ENCODE assay signal across 9 mouse cellular contexts in genomic region chr10:39064732-39065131, GRCm38 (mm10).
DNase-seq lines count a peak whose midpoint lies in the region; ATAC-seq lines count a peak whose summit lies in the region.
"Had no signal": no experiment of that assay in that cellular context is flagged by ENCODE, and none has a peak within 500 bp of the region (broad histone marks: within the 10 kb centered on the region; RNA-seq: fewer than 3 reads in every experiment).

No protein-coding gene starts in this region.

- no peaks in the 10 kb centered on the region for H3K27me3 ChIP-seq in kidney, embryonic 14.5 days (ENCODE audit: control insufficient read depth, insufficient read depth, low read length)
- H3K27me3 ChIP-seq: neural tube, embryonic 12.5 days had no signal

- no peak overlapping the region for H3K9ac ChIP-seq in kidney, embryonic 14.5 days (ENCODE audit: low read depth, low read length)
- H3K9ac ChIP-seq: neural tube, embryonic 12.5 days had no signal

- peak; percentile 53 for DNase-seq in CD4-positive, CD25-positive, alpha-beta regulatory T cell, adult 2 months (ENCODE audit: low read depth, low spot score)
- DNase-seq in kidney, adult 9 months, result peak; percentile 12
- DNase-seq in MN1 (ENCODE audit: low spot score), result peak; percentile 64
- DNase-seq in kidney, postnatal 10 days, result peak; percentile 43
- DNase-seq in thymus, postnatal 10 days (ENCODE audit: low spot score in 2 of 2), result peak; percentile 19 to 57

- 92% methylated on average over 5 of the region's 5 CpGs for WGBS in kidney, embryonic 14.5 days

- peaks cover 14% of the 10 kb centered on the region; the same call in 1 of the 2 replicates for H3K36me3 ChIP-seq in kidney, embryonic 14.5 days (ENCODE audit: control insufficient read depth, insufficient read depth, low read length)
- H3K36me3 ChIP-seq: neural tube, embryonic 12.5 days had no signal

- no peak overlapping the region for H3K4me3 ChIP-seq in kidney, embryonic 14.5 days (ENCODE audit: low read length)
- H3K4me3 ChIP-seq: neural tube, embryonic 12.5 days had no signal

- H3K4me1 ChIP-seq in kidney, embryonic 14.5 days (ENCODE audit: control insufficient read depth, insufficient read depth, low read length), result no peaks in the 10 kb centered on the region
- H3K4me1 ChIP-seq: neural tube, embryonic 12.5 days had no signal

- H3K9me3 ChIP-seq in kidney, embryonic 14.5 days (ENCODE audit: control insufficient read depth, low read length), result no peaks in the 10 kb centered on the region
- H3K9me3 ChIP-seq: neural tube, embryonic 12.5 days had no signal

- H3K4me2 ChIP-seq in kidney, embryonic 14.5 days (replicated peaks; ENCODE audit: low read depth, low read length), result no peak overlapping the region
- H3K4me2 ChIP-seq: neural tube, embryonic 12.5 days had no signal

- no peak for ATAC-seq in CD4-positive, CD25-positive, alpha-beta regulatory T cell, adult 4 months
- no peak for ATAC-seq in kidney, embryonic 14.5 days (ENCODE audit: low FRiP score, low TSS enrichment)
- ATAC-seq in monocyte, adult 5-6 weeks (replicated peaks; ENCODE audit: insufficient number of reproducible peaks, low FRiP score, low TSS enrichment, poor library complexity, severe bottlenecking), result no peak

- no peak overlapping the region for H3K27ac ChIP-seq in kidney, embryonic 14.5 days (ENCODE audit: low read depth, low read length)
- H3K27ac ChIP-seq: neural tube, embryonic 12.5 days had no signal

Comparison
In these comparisons a context has a peak if more than half of its experiments do, and no peak if none do; other contexts are left out.
1. DNase-seq: peak in every context shown above with its lines; median percentile 64 in MN1; 53 in CD4-positive, CD25-positive, alpha-beta regulatory T cell, adult 2 months; 43 in kidney, postnatal 10 days; 38 in thymus, postnatal 10 days; 12 in kidney, adult 9 months.